Mouse (Mus musculus) small intestine, adult 2 months (tissue): ENCODE measurements at regions not wholly inside any gene's neighbourhood (a gene's known extent, or its start where the extent isn't known, plus 50 kb on each side); places are given as distances from the start of the nearest gene placed in this dataset.

Experiments used
- CTCF ChIP-seq: fragments of 200-500 bp; IDR thresholded peaks from 2 replicates; pipeline ENCODE4 v1.5.1; 2012; ENCODE audit warnings: low read depth, mild to moderate bottlenecking, control low read depth, inconsistent platforms, low read length, moderate library complexity, mixed read lengths; ENCODE audit not compliant: insufficient replicate concordance, insufficient read length; ENCODE audit errors: extremely low read depth
- POLR2A ChIP-seq: fragments of 200-500 bp; IDR thresholded peaks from 2 replicates; pipeline ENCODE4 v1.6.1; 2012; ENCODE audit warnings: low read depth, mild to moderate bottlenecking, control low read depth, inconsistent platforms, low read length, moderate library complexity

GRCm38 (mm10) chr8:49562976-49563375 lies 719.2 kb upstream of the Tenm3 start:
- TF ChIP-seq CTCF: no peak
- TF ChIP-seq POLR2A: no peak
